Mouse (Mus musculus) lung, adult 2 months (tissue): ENCODE measurements around the gene Nedd8.

Experiments used
- CTCF ChIP-seq: fragments of 200-500 bp; IDR thresholded peaks from 2 replicates; pipeline ENCODE4 v1.5.1; 2011; ENCODE audit warnings: mild to moderate bottlenecking, low read length, control low read depth; ENCODE audit not compliant: insufficient read depth
- POLR2A ChIP-seq: fragments of 200-500 bp; IDR thresholded peaks from 2 replicates; pipeline ENCODE4 v1.6.1; 2011; ENCODE audit warnings: low read depth, mild to moderate bottlenecking, control low read depth, low read length, borderline replicate concordance; ENCODE audit errors: extremely low read depth

DNA sequence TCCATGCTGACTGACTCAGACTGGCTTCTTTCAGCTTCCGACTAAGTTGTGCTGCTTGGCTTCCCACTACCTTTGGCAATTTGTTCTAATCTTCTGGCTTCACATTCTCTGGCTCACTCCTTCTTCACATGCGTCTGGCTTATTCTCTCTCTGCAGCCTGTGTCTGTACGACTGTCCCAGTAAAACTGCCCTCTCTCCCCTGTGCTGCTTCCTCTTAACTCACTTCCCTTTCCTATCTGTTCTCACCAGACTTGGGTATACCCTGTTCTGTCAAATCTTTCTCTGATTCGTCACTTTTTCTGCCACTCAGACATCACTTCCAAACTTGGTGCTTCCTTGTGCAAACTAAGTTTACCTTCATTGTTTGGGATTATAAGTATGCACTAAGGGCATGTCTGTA, 25.3 kb upstream of the Nedd8 start:
- TF ChIP-seq CTCF (no peak), POLR2A (no peak)
